Mouse (Mus musculus): ENCODE data around the gene Dbt.

The Dbt gene

GRCm38 (mm10) chr3:116512904-116513716 is at the start of gene Dbt:
TSS of gene Dbt (plus strand) at chr3:116513070.
- peak; percentile 76 to 80 for DNase-seq (ENCODE audit: low spot score in 2 of 2)

GRCm38 (mm10) chr3:116464318-116464717 is 48.6 kb upstream of the Dbt start:
- no peak for DNase-seq (ENCODE audit: low spot score in 2 of 2)

GRCm38 (mm10) chr3:116465709-116466108 is 47.2 kb upstream of the Dbt start:
- no peak for DNase-seq (ENCODE audit: low spot score in 2 of 2)

GRCm38 (mm10) chr3:116474602-116475001 is 38.3 kb upstream of the Dbt start:
- no peak for DNase-seq (ENCODE audit: low spot score in 2 of 2)

GRCm38 (mm10) chr3:116476686-116477298 is 36.1 kb upstream of the Dbt start:
- DNase-seq (ENCODE audit: low spot score in 2 of 2), result no peak

GRCm38 (mm10) chr3:116477351-116477750 is 35.5 kb upstream of the Dbt start:
- DNase-seq (ENCODE audit: low spot score in 2 of 2), result no peak

- DNase-seq (ENCODE audit: low spot score in 2 of 2), result no peak
These were observed 32.8 kb upstream of the Dbt start for GRCm38 (mm10) chr3:116480119-116480518.

GRCm38 (mm10) chr3:116480937-116481336 is 31.9 kb upstream of the Dbt start:
- no peak for DNase-seq (ENCODE audit: low spot score in 2 of 2)

GRCm38 (mm10) chr3:116482724-116483123 is 30.1 kb upstream of the Dbt start:
- no peak for DNase-seq (ENCODE audit: low spot score in 2 of 2)

- no peak for DNase-seq (ENCODE audit: low spot score in 2 of 2)
These were observed 29.6 kb upstream of the Dbt start for GRCm38 (mm10) chr3:116483271-116483670.

GRCm38 (mm10) chr3:116490920-116491319 is 21.9 kb upstream of the Dbt start:
- DNase-seq (ENCODE audit: low spot score in 2 of 2), result no peak

- no peak for DNase-seq (ENCODE audit: low spot score in 2 of 2)
These were observed 20.9 kb upstream of the Dbt start for GRCm38 (mm10) chr3:116491923-116492454.

- no peak for DNase-seq (ENCODE audit: low spot score in 2 of 2)
These were observed 19.2 kb upstream of the Dbt start for GRCm38 (mm10) chr3:116493658-116494057.

GRCm38 (mm10) chr3:116495671-116496070 is 17.2 kb upstream of the Dbt start:
- DNase-seq (ENCODE audit: low spot score in 2 of 2), result no peak

GRCm38 (mm10) chr3:116507772-116508351 is 5.0 kb upstream of the Dbt start, which contains the start of gene Rtca:
TSS of gene Rtca (minus strand) at chr3:116508208.
- DNase-seq (ENCODE audit: low spot score in 2 of 2), result peak; percentile 95 to 96

- peak in 1 of 2 experiments; percentile 35 for DNase-seq (ENCODE audit: low spot score in 2 of 2)
These were observed 543 bp upstream of the Dbt start for GRCm38 (mm10) chr3:116512151-116512903.

- no peak for DNase-seq (ENCODE audit: low spot score in 2 of 2)
These were observed 7.4 kb downstream of the Dbt start for GRCm38 (mm10) chr3:116520141-116520761.

- DNase-seq (ENCODE audit: low spot score in 2 of 2), result no peak
These were observed 16.9 kb downstream of the Dbt start for GRCm38 (mm10) chr3:116529741-116530140.

- no peak for DNase-seq (ENCODE audit: low spot score in 2 of 2)
These were observed 18.0 kb downstream of the Dbt start for GRCm38 (mm10) chr3:116530826-116531225.

- no peak for DNase-seq (ENCODE audit: low spot score in 2 of 2)
These were observed 23.7 kb downstream of the Dbt start for GRCm38 (mm10) chr3:116536428-116537199.

- no peak for DNase-seq (ENCODE audit: low spot score in 2 of 2)
These were observed 24.3 kb downstream of the Dbt start for GRCm38 (mm10) chr3:116537200-116537573.

Measured in frontal cortex, postnatal 14 days (tissue).